Comparison of ENCODE assay signal across 25 mouse cellular contexts in genomic region chr5:30389836-30390235, GRCm38 (mm10).
"Had no signal": no experiment of that assay in that cellular context is flagged by ENCODE, and none has a peak within 500 bp of the region (broad histone marks: within the 10 kb centered on the region; RNA-seq: fewer than 3 reads in every experiment).

No protein-coding gene starts in this region.

- ATAC-seq: hindbrain, postnatal 0 days; intestine, embryonic 16.5 days had no signal

- DNase-seq: gastrocnemius, postnatal 14 days; gastrocnemius, postnatal 36 days; heart, adult 11 months; heart, adult 2 months; heart, postnatal 14 days; heart, postnatal 36 days; kidney, adult 18-20 months; kidney, adult 8-10 months; kidney, postnatal 10 days; kidney, postnatal 25 days; kidney, postnatal 4 days; liver; liver, embryonic 13.5 days had no signal

- H3K4me3 ChIP-seq: heart, adult 2 months; heart, embryonic 13.5 days; heart, embryonic 15.5 days; hindbrain, embryonic 13.5 days; hindbrain, embryonic 15.5 days; layer of hippocampus, adult 2 months; left cerebral cortex, adult 2 months; limb, embryonic 10.5 days; limb, embryonic 12.5 days; liver, embryonic 13.5 days had no signal

- H3K27me3 ChIP-seq: heart, embryonic 15.5 days; hindbrain, embryonic 15.5 days; limb, embryonic 12.5 days; liver, embryonic 13.5 days had no signal

- H3K4me1 ChIP-seq: heart, embryonic 13.5 days; heart, embryonic 15.5 days; hindbrain, embryonic 13.5 days; hindbrain, embryonic 15.5 days; liver, embryonic 13.5 days had no signal

- H3K9me3 ChIP-seq: heart, embryonic 13.5 days; heart, embryonic 15.5 days; hindbrain, embryonic 13.5 days; hindbrain, embryonic 15.5 days; limb, embryonic 10.5 days; limb, embryonic 12.5 days; liver, embryonic 13.5 days had no signal

- H3K9ac ChIP-seq: heart, embryonic 13.5 days; heart, embryonic 15.5 days; hindbrain, embryonic 13.5 days; hindbrain, embryonic 15.5 days; limb, embryonic 12.5 days; liver, embryonic 13.5 days had no signal

- H3K4me2 ChIP-seq: heart, embryonic 11.5 days; heart, embryonic 13.5 days; heart, embryonic 15.5 days; hindbrain, embryonic 13.5 days; hindbrain, embryonic 15.5 days; limb, embryonic 12.5 days; liver, embryonic 11.5 days; liver, embryonic 13.5 days had no signal

- H3K36me3 ChIP-seq: heart, embryonic 13.5 days; heart, embryonic 15.5 days; hindbrain, embryonic 13.5 days; hindbrain, embryonic 15.5 days; limb, embryonic 10.5 days; limb, embryonic 12.5 days; liver, embryonic 13.5 days had no signal

- H3K27ac ChIP-seq: heart, adult 2 months; heart, embryonic 13.5 days; heart, embryonic 15.5 days; hindbrain, embryonic 13.5 days; hindbrain, embryonic 15.5 days; hindbrain, postnatal 0 days; layer of hippocampus, adult 2 months; left cerebral cortex, adult 2 months; limb, embryonic 10.5 days; limb, embryonic 12.5 days; liver, embryonic 13.5 days had no signal
